Mouse (Mus musculus) urinary bladder, adult 2 months (tissue): Measurements from ENCODE around the gene Garnl3. TPM values are rescaled to one million over a fixed set of nuclear protein-coding genes. Genes with fewer than 3 reads are reported as not detected.

ENCODE experiments used
- DNase-seq: peaks from one replicate; pipeline ENCODE4 v3.0.0; 2022; ENCODE audit warnings: low spot score
- polyA plus RNA-seq: library from polyadenylated mRNA; depleted of rRNA; stranded (reverse); fragments of >200 nt; gene quantifications from 2 replicates; pipeline ENCODE4 v1.2.3, GENCODE M21; 2012

Gene Garnl3
- polyA plus RNA-seq, 1 experiment: 3.7 TPM

GRCm38 (mm10) chr2:32977114-32977513 lies 154.3 kb downstream of the Garnl3 start:
- no peak for DNase-seq

DNA sequence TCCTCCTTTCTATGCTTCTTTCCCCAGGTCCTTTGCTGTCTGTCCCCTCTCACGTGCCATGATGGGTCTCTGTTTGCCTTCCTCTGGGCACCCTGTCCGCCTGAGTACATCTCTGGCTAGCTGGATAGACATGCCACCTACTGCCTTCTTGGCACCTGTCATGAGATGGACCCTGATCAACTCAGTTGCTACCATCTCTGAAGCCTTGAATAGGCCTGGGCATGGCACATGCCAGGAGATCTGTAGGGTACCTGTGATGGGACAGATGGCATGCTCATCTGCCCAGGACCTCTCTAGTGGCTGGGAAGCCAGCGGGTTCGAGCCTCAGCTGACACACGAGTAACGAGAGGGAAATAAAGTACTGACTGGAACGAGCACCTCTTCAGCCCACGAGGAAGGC lies 157.2 kb downstream of the Garnl3 start:
- no peak for DNase-seq

DNA sequence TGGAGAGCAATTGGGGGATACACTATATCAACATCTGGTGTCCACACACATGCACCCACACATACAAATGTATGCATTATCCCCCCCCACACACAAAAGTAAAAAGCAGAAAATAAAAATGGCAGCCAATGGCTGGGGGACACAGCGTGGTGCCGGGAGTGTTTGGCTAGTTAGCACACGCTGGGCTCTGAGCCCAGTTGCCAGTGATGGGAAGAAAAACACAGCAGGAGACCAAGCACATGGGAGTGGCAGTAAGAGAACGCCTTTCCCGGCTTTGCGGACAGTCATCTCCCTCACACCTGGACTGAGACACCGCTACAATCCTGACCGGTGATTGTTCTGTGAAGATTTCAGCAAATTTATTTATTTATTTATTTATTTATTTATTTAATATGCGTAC lies 160.2 kb downstream of the Garnl3 start:
- no peak for DNase-seq

GRCm38 (mm10) chr2:32969326-32969725 lies 162.1 kb downstream of the Garnl3 start:
- no peak for DNase-seq

DNA sequence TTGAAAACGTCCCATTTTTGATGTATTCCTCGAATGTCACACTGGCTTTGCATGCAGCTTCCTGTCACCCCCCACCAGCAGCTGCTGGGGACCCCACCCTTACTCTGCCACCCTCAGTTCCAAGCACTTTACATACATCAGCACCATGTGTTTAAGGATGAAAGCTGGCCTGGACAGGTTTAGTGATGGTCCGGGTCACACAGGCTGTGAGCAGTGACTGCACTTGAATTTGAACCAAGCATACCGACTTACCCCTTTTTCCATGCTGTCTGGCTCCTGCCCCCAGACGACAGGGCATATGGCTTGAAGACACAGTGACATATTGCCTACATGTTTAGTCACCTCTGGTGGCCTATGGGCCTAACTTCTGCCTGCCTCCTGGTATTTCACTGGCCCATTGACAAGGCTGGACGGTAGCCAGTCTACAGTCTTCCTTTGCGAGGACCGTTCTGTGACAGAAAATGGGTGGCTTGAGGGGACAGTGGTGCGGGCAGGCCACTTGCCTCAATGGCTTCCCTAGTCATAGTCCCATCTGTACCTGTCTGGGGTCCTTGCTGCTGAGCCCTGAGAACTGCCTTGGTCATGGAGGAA lies 163.3 kb downstream of the Garnl3 start:
- no peak for DNase-seq

DNA sequence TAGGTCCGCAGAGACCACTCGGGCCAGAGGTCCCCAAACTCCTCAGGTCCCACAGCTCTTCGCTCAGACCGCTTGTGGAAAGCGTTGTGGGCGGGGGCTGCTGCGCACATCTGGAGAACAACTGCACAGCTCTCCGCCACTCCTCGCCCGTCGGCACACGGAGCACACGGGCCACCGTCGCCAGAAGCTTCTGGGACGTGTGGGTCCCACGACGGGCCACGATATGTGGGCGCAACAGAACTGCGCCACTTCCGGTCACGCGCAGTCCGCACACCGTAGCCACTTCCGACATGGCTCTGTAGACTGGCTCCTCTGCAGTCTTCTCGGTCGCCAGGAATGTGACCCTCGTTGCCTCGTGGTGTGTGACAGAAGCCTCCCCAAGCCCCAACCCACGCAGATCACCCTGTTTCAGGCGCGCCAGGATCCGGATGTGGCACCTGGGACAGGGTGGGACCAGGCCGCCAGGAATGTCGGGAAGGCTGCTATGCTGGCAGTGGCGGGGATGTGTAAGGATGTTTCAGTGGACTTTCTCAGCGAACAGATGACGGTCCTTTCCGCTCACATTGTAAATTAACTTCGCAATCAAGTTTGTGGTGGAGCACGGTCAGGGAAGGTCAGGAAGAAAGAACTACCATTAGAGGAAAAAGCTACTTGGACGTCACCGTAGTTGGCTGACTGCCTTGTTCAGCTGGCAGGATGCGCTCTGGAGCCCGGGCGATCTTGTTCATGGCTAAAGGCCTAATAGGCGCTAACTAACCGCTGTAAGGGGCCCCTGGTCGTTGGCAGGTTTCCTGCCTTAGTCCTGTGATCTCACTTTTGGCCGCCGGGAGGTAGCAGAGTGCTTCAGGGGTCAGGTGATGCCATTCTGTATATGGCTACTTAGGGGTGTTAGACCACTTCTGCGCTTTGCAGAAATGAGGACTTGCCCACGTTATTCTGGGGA lies 164.5 kb downstream of the Garnl3 start:
- DNase-seq: peak; percentile 78

DNA sequence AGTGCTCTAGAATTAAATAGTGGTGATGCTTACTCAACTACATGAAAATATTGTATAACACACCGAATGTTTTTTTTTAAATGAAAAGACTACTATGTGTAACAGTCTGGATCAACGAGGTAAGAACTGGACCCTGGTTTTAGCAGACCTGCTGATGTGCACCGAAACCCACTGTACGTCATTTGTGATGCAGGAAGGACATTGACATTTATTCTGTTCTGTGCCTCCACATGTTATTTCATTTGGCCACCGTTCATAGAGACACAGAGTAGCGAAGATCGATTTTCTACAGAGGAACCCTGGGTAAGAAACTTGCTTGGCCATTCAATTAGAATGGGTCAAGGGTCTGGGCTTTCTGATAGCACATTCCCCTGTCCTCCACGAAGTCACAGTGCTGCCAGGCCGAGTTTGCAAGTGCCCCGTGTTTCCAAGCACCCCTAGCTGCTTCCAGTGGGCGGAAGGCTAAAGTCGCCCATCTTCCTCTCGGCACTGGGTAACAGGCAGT lies 165.2 kb downstream of the Garnl3 start:
- no peak for DNase-seq

GRCm38 (mm10) chr2:32965511-32966183 lies 165.8 kb downstream of the Garnl3 start:
- DNase-seq: no peak

DNA sequence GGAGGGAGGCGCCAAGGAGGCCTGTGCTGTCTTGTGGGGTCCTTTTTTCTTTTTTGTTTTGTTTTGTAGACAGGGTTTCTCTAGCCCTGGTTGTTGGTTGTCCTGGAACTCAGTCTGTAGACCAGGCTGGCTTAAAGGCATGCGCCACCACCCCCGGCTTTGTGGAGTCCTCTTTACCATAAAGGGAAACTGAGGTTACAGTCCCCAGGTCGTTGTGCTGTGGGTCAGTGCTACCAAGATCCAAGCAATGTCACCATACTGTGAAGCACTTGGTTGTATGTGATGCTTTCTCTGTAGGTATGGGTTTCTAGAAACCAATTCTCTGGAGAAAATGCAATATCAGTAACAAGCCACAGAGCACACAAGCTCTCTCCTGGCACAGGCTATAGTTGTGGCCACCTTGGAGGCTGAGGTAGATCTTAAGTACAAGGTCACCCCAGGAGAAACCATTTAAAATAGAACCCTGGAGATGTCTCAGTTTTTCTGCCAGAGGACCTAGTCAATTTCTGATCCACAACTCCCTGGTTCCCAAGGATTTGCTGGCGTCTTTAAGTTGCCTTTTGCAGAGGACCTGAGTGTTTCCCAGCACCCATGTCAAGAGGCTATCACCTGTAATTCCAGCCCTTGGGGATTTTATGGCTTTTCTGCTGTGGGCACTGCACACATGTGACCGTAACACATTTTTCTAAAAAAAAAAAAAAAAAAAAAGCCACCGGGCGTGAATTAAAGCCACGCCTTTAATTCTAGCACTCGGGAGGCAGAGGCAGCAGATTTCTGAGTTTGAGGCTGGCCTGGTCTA lies 166.6 kb downstream of the Garnl3 start:
- DNase-seq: no peak

- no peak for DNase-seq
These were observed 167.5 kb downstream of the Garnl3 start for GRCm38 (mm10) chr2:32963981-32964380.

- DNase-seq: no peak
These were observed 167.9 kb downstream of the Garnl3 start for GRCm38 (mm10) chr2:32963544-32963943.

DNA sequence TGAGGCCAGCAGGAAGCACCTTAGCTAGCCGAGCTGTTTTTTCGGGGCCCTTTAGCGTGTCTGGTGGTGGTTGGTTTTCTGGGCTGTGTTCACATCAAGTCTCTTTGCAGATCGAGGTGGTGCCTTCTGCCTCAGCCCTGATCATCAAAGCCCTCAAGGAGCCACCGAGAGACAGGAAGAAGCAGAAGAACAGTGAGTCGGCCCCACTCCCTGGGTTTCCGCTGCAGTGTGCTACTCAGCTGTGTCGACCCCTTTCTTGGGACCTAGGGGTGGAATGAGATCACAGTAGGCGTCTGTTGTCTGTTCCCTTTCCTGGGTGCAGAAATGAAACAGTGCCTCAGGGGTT lies 168.6 kb downstream of the Garnl3 start:
- DNase-seq: no peak

GRCm38 (mm10) chr2:32962062-32962874 lies 169.2 kb downstream of the Garnl3 start:
- DNase-seq: no peak

GRCm38 (mm10) chr2:32961192-32961995 lies 170.1 kb downstream of the Garnl3 start, which contains the start of the genes Rpl12 and Lrsam1:
Gene Rpl12 (plus strand): TSS chr2:32961559.
Gene Lrsam1 (minus strand): TSS chr2:32961614.
- peak; percentile 94 for DNase-seq

GRCm38 (mm10) chr2:32960273-32960672 lies 171.2 kb downstream of the Garnl3 start:
- DNase-seq: no peak

GRCm38 (mm10) chr2:32957344-32957743 lies 174.1 kb downstream of the Garnl3 start:
- no peak for DNase-seq

DNA sequence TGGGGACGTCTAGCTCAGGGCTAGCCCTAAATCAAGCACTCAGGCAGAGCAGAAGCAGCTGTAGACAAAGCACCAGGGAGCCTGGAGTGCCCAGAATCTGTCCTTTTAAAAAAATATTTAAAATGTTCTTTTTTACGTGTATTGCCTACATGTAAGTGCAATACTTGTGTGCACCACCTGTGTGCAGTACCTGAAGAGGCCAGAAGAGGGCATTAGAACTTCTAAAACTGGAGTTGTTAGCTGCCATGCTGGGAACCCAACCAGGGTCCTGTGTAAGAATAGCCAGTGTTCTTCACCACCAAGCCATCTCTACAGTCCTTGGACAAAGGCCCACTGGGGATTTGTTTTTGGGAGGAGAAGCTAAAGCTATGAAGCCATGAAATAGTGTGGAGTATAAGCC lies 176.9 kb downstream of the Garnl3 start:
- DNase-seq: no peak

DNA sequence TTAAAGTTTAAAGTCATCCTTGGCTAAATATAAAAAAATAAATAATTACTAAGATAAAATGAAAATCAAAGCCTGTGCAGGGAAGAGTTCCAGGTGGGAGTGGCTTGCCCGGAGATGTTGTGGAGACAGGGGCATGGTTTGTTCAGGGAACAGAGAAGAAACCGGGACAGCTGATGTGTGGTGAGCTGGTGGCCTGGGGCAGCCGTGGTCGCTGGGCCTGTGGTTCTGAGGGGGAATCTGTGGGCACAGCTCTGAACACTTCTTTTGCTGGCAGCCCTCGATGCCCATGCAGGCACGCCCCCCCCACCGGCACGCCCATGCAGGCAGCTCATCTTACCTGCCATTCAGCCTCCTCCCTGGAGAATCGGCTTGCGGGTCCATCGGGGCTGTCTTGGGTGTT lies 184.0 kb downstream of the Garnl3 start:
- no peak for DNase-seq

DNA sequence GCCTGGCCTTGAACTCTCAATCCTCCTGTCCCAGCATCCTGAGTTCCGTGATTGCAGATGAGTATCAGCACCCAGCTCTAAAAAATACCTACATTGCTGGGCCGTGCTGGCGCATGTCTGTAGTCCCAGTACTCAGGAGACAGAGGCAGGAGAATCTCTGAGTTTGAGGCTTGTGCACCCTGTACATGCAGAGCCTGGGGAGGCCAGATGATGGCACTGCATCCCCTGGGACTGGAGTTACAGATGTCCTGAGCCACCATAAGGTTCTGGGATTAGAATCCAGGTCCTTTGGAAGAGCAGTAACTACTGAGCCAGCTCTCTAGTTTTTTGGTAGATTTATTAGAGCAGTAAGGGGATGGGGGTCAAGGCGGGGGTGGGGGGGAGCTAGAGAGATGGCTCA lies 191.0 kb downstream of the Garnl3 start:
- no peak for DNase-seq

DNA sequence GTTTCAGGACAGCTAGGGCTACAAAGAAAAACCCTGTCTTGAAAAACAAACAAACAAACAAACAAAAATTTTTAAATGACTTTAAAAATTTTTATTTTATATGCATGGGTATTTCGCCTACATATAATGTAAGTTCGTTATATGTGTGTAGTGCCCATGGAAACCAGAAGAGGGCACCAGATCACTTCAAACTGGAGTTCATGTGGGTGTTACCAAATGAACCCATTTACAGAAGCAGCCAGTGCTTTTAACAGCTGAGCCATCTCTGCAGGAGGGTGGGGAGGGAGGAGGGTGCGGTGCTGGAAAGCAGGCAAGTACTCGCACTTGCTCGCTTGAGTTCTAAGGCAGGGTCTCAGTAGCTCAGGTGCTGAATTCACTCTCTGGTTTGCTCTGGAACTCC lies 192.0 kb downstream of the Garnl3 start:
- no peak for DNase-seq
